In the genomic region with DNA sequence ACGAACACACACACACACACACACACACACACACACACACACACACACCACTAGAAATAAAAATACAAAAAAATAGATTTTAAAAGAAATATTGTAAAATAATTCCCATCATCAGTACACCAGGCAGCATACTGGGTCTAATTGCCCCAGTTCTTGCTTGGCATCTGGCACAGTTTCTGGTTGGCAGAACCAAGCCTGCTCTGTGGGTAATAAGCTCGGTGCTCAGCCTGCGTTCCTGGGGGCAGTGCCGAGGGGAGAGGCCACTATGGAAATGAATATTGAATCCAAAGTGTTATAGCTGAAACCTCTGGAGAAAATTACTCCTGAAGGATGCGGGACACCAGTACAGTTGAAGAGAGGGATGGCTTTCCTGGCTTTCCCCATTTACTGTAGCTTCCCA, we compare ENCODE assay signal across 17 mouse cellular contexts.
DNase-seq lines count a peak whose midpoint lies in the region; ATAC-seq lines count a peak whose summit lies in the region.
"Had no signal": no experiment of that assay in that cellular context is flagged by ENCODE, and none has a peak within 500 bp of the region (broad histone marks: within the 10 kb centered on the region; RNA-seq: fewer than 3 reads in every experiment).

No protein-coding gene starts in this region.

- H3K9me3 ChIP-seq in hindbrain, embryonic 12.5 days (replicated peaks), result no peaks in the 10 kb centered on the region
- no peaks in the 10 kb centered on the region for H3K9me3 ChIP-seq in midbrain, embryonic 16.5 days (replicated peaks; ENCODE audit: control insufficient read depth, low read length, poor library complexity, severe bottlenecking)
- H3K9me3 ChIP-seq: embryonic facial prominence, embryonic 12.5 days; forebrain, embryonic 15.5 days; heart, embryonic 10.5 days; intestine, embryonic 15.5 days had no signal

- H3K27me3 ChIP-seq in hindbrain, embryonic 12.5 days, result no peaks in the 10 kb centered on the region
- H3K27me3 ChIP-seq in midbrain, embryonic 16.5 days (ENCODE audit: control insufficient read depth, insufficient read depth, low read depth, low read length), result no peaks in the 10 kb centered on the region
- H3K27me3 ChIP-seq: embryonic facial prominence, embryonic 12.5 days; forebrain, embryonic 15.5 days; intestine, embryonic 15.5 days had no signal

- no peak overlapping the region for H3K27ac ChIP-seq in hindbrain, embryonic 12.5 days
- no peak overlapping the region for H3K27ac ChIP-seq in midbrain, embryonic 16.5 days (ENCODE audit: low read length)
- H3K27ac ChIP-seq: embryonic facial prominence, embryonic 12.5 days; forebrain, embryonic 15.5 days; heart, embryonic 10.5 days; hindbrain, embryonic 14.5 days; intestine, embryonic 15.5 days had no signal

- no peak overlapping the region for H3K4me3 ChIP-seq in hindbrain, embryonic 12.5 days
- H3K4me3 ChIP-seq in midbrain, embryonic 16.5 days (ENCODE audit: low read depth, low read length), result no peak overlapping the region
- H3K4me3 ChIP-seq: embryonic facial prominence, embryonic 12.5 days; forebrain, embryonic 15.5 days; heart, embryonic 10.5 days; intestine, embryonic 15.5 days had no signal

- H3K9ac ChIP-seq in hindbrain, embryonic 12.5 days, result no peak overlapping the region
- no peak overlapping the region for H3K9ac ChIP-seq in midbrain, embryonic 16.5 days (ENCODE audit: low read depth, low read length)
- H3K9ac ChIP-seq: embryonic facial prominence, embryonic 12.5 days; forebrain, embryonic 15.5 days; hindbrain, embryonic 14.5 days; intestine, embryonic 15.5 days had no signal

- 84% methylated on average over 5 of the region's 5 CpGs for WGBS in hindbrain, embryonic 12.5 days
- WGBS in midbrain, embryonic 16.5 days, result 80% methylated on average over 5 of the region's 5 CpGs

- no peaks in the 10 kb centered on the region for H3K4me1 ChIP-seq in hindbrain, embryonic 12.5 days
- peaks cover 4% of the 10 kb centered on the region for H3K4me1 ChIP-seq in midbrain, embryonic 16.5 days (ENCODE audit: control insufficient read depth, insufficient read depth, low read length)
- H3K4me1 ChIP-seq: embryonic facial prominence, embryonic 12.5 days; forebrain, embryonic 15.5 days; heart, embryonic 10.5 days; intestine, embryonic 15.5 days had no signal

- DNase-seq in layer of hippocampus, adult 11-12 months (ENCODE audit: low spot score), result peak; percentile 15
- DNase-seq in layer of hippocampus, postnatal 36 days, result no peak
- peak; percentile 48 to 59 for DNase-seq in cerebellum, adult 18-20 months
- DNase-seq in cerebellum, adult 9-11 months, result peak; percentile 59
- no peak for DNase-seq in gastrocnemius, adult 8-10 months (ENCODE audit: low spot score in 2 of 2)
- DNase-seq: adrenal gland, postnatal 10 days; gastrocnemius, postnatal 10 days; heart, adult 18-20 months; heart, postnatal 10 days; heart, postnatal 4 days had no signal

- no peak overlapping the region for H3K4me2 ChIP-seq in hindbrain, embryonic 12.5 days (replicated peaks)
- no peak overlapping the region for H3K4me2 ChIP-seq in midbrain, embryonic 16.5 days (ENCODE audit: low read length)
- H3K4me2 ChIP-seq: embryonic facial prominence, embryonic 12.5 days; forebrain, embryonic 15.5 days; hindbrain, embryonic 14.5 days; intestine, embryonic 15.5 days had no signal

- no peaks in the 10 kb centered on the region for H3K36me3 ChIP-seq in hindbrain, embryonic 12.5 days
- no peaks in the 10 kb centered on the region for H3K36me3 ChIP-seq in midbrain, embryonic 16.5 days (ENCODE audit: control insufficient read depth, insufficient read depth, low read length)
- H3K36me3 ChIP-seq: embryonic facial prominence, embryonic 12.5 days; forebrain, embryonic 15.5 days; heart, embryonic 10.5 days; intestine, embryonic 15.5 days had no signal

- ATAC-seq in hindbrain, embryonic 12.5 days (ENCODE audit: low FRiP score), result no peak
- ATAC-seq in midbrain, embryonic 16.5 days, result no peak
- ATAC-seq: forebrain, embryonic 15.5 days; intestine, embryonic 15.5 days had no signal

Comparison
In these comparisons a context has a peak if more than half of its experiments do, and no peak if none do; other contexts are left out.
1. DNase-seq: peak in layer of hippocampus, adult 11-12 months (single experiment), cerebellum, adult 18-20 months (2 of 2) and cerebellum, adult 9-11 months (single experiment); none in layer of hippocampus, postnatal 36 days (0 of 2) and gastrocnemius, adult 8-10 months (0 of 2).